Mouse (Mus musculus) embryonic facial prominence, embryonic 11.5 days (tissue): ENCODE results near the gene Rnf26. TPM values are rescaled to one million over a fixed set of nuclear protein-coding genes. Genes with fewer than 3 reads are reported as not detected.
A peak's percentile ranks its signal among the peaks of the same experiment; 100 is the strongest.

ENCODE experiments used
- ATAC-seq: fragments of 200-750 bp; cut with Nextera tagmentation; replicated peaks from 2 replicates; pipeline ENCODE4 v1.8.0; 2017; ENCODE audit warnings: low read depth; ENCODE audit not compliant: insufficient number of reproducible peaks, low FRiP score, low TSS enrichment
- DNase-seq: peaks from one replicate; pipeline ENCODE4 v3.0.0-alpha.2; 2015; ENCODE audit warnings: low spot score
- H3K27ac ChIP-seq: fragments of 300-500 bp; sonication (generic); replicated peaks from 2 replicates; pipeline ENCODE4 v1.5.1; 2014; ENCODE audit warnings: mild to moderate bottlenecking, low read depth, low read length, control low read depth
- H3K27me3 ChIP-seq: fragments of 300-500 bp; sonication (generic); 2 replicates; pipeline ENCODE4 v1.6.1; 2014; ENCODE audit warnings: mild to moderate bottlenecking, low read length, moderate library complexity, mixed read lengths; ENCODE audit not compliant: control insufficient read depth, insufficient read depth
- H3K36me3 ChIP-seq: fragments of 300-500 bp; sonication (generic); replicated peaks from 2 replicates; pipeline ENCODE4 v1.6.1; 2014; ENCODE audit warnings: low read depth, mild to moderate bottlenecking, low read length, moderate library complexity, mixed read lengths; ENCODE audit not compliant: control insufficient read depth, insufficient read depth
- H3K4me1 ChIP-seq: fragments of 300-500 bp; sonication (generic); 2 replicates; pipeline ENCODE4 v1.6.1; 2014; ENCODE audit warnings: low read length, mixed read lengths; ENCODE audit not compliant: control insufficient read depth, insufficient read depth
- H3K4me2 ChIP-seq: fragments of 300-500 bp; sonication (generic); 2 replicates; pipeline ENCODE4 v1.6.1; 2014; ENCODE audit warnings: low read depth, mild to moderate bottlenecking, control low read depth, low read length, moderate library complexity
- H3K4me3 ChIP-seq: fragments of 300-500 bp; sonication (generic); 2 replicates; pipeline ENCODE4 v1.5.1; 2014; ENCODE audit warnings: low read depth, low read length, control low read depth
- H3K9ac ChIP-seq: fragments of 300-500 bp; sonication (generic); replicated peaks from 2 replicates; pipeline ENCODE4 v1.6.1; 2014; ENCODE audit warnings: mild to moderate bottlenecking, control low read depth, low read length
- H3K9me3 ChIP-seq: fragments of 300-500 bp; sonication (generic); replicated peaks from 2 replicates; pipeline ENCODE4 v1.6.1; 2016; ENCODE audit warnings: mild to moderate bottlenecking, low read length, inconsistent platforms, mixed read lengths; ENCODE audit not compliant: control insufficient read depth
- WGBS: fragments of 180-500 bp; shearing (Covaris S2); extraction: QIAGEN DNeasy Blood & Tissue Kit; methylation state at CpG from one replicate; pipeline ENCODE4 v1.1.7; 2014; 5-methylcytosine and 5-hydroxymethylcytosine counted together
- polyA plus RNA-seq: library from polyadenylated mRNA; unstranded; fragments of >200 nt; fragmentation: Nextera tagmentation; extraction: Ambion mirVana; gene quantifications from 2 replicates; pipeline ENCODE4 v1.2.1, GENCODE M21; 2014

Rnf26 gene
- polyA plus RNA-seq, 1 experiment from 2014 or later: 59.5 TPM

DNA sequence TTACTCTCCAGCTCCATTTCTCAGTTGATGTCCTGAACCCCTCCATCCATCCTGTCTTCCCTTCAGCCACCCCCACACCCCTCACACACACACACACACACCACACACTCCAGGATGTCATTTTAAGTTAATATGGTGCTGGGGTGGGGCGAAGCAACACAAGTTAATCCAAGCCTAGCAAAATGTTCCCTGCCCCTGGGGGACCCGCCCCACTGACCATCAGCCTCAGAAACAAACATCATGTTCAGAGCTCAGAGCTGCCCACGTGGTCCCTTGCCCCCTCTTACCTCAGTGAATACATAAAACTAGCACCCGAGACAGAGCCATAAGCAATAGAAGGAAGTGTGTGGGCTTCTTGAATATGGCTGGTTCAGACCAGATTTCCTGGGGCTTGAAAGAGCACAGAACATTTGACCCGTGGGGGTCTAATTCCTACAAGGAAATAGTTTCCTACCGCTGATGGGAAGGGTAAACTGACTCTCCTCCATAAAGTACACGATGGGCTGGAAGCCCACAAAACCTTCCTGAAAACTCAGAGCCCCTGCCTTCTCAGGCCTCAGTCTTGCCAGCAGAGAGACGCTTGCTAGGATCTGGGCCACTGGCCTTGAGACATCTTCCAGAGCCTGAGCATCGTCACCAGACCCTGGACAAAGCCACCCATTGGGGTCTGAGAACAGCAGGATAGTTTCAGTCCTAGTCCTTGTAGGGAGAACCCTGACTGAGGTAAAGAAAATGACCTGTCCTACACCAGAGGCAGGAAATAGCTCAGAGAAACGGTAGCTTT, 33.1 kb downstream of the Rnf26 start:
- H3K36me3 ChIP-seq: no peaks in the 10 kb centered on the region
- H3K9me3 ChIP-seq: no peaks in the 10 kb centered on the region
- H3K27ac ChIP-seq: no peak overlapping the region
- DNase-seq: no peak
- H3K4me2 ChIP-seq: no peak overlapping the region
- H3K27me3 ChIP-seq: no peaks in the 10 kb centered on the region
- H3K9ac ChIP-seq: no peak overlapping the region
- H3K4me3 ChIP-seq: no peak overlapping the region
- H3K4me1 ChIP-seq: no peaks in the 10 kb centered on the region; the same call in 1 of the 2 replicates
- WGBS: 69% methylated on average over 10 of the region's 10 CpGs
- no peak for ATAC-seq

- ATAC-seq: no peak
Observed at GRCm38 (mm10) chr9:44078955-44079756, 34.2 kb downstream of the Rnf26 start.

DNA sequence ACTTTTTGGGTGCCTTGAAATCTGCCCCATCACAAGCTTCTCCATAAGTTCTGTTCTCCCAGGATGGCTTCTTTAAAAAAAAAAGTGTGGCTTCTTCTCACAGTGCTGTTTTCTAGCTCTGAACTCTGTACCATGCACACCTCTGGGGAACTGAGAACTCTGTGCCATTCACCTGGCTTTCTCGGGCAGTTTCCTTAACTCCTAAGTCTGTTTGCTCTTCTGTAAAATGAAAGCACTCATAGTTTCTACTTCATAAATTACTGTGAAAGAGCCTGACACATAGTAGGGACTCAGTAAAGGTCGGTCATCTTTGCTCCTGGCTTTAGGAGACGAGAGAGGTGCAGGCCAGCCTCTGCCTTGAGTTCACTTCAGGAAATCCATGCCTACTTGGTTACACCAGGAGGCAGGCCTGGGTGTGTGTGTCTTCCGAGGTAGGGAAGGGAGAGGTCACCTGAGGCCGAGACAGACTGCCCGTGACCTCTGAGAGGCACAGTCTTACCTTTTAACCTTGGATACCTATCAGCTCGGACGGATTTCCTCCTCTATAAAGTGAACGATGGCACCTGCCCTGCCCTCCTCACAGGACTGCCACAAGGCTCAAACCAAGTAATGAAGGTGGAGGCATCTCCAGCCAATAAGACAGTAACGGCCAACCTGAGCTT, 35.0 kb downstream of the Rnf26 start:
- Histone ChIP-seq H3K4me1 (no peaks in the 10 kb centered on the region), H3K27me3 (no peaks in the 10 kb centered on the region), H3K4me3 (no peak overlapping the region), H3K9me3 (no peaks in the 10 kb centered on the region), H3K9ac (no peak overlapping the region), H3K36me3 (no peaks in the 10 kb centered on the region), H3K27ac (no peak overlapping the region), H3K4me2 (no peak overlapping the region)
- ATAC-seq: no peak
- no peak for DNase-seq
- 74% methylated on average over 10 of the region's 10 CpGs for WGBS

More at GRCm38 (mm10) chr9:44078955-44079756, 34.2 kb downstream of the Rnf26 start:
- H3K27me3 ChIP-seq: no peaks in the 10 kb centered on the region
- no peaks in the 10 kb centered on the region for H3K9me3 ChIP-seq
- no peaks in the 10 kb centered on the region for H3K36me3 ChIP-seq
- no peak for DNase-seq
- H3K4me3 ChIP-seq: no peak overlapping the region
- H3K9ac ChIP-seq: no peak overlapping the region
- no peak overlapping the region for H3K4me2 ChIP-seq
- H3K4me1 ChIP-seq: no peaks in the 10 kb centered on the region; the same call in 1 of the 2 replicates
- H3K27ac ChIP-seq: no peak overlapping the region
- 42% methylated on average over 16 of the region's 16 CpGs for WGBS

DNA sequence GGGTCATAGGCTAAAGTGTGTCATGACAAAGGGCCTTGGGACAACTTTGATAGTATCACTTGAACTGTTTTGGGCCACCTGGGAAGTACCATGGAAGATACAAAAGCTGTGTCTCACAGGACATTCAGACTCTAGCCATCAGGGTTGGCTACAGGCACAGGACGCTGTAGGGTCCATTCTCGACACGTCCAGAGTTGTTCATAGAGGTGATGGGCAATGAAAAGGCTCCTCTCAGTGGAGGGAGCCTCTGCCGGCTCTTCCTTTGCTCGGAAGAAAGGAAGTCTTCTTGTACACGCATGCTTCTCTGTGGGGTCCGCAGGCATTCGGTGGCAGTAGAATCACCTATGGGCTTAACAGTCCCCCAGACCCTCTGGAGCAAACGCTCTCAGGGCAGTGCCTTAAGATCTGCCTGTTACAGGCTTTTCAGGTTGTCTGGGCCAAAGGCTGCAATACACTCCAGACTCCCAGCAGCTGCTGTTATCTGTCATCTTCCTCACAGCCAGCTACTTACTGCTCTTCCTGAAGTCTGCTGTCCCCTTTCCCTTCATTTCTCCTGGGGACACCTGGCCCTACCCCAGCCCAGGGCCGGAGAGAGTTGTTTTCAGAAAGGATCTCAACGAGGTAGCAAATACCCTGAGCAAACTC, 35.9 kb downstream of the Rnf26 start:
- H3K4me3 ChIP-seq: no peak overlapping the region
- H3K9me3 ChIP-seq: no peaks in the 10 kb centered on the region
- ATAC-seq (no peak), DNase-seq (no peak)
- no peaks in the 10 kb centered on the region for H3K36me3 ChIP-seq
- no peaks in the 10 kb centered on the region for H3K27me3 ChIP-seq
- H3K27ac ChIP-seq: no peak overlapping the region
- H3K4me1 ChIP-seq: 0 out of 2 replicates have a peak, but pooled peaks cover 2% of the 10 kb centered on the region
- 84% methylated on average over 11 of the region's 11 CpGs for WGBS
- H3K4me2 ChIP-seq: no peak overlapping the region
- no peak overlapping the region for H3K9ac ChIP-seq

DNA sequence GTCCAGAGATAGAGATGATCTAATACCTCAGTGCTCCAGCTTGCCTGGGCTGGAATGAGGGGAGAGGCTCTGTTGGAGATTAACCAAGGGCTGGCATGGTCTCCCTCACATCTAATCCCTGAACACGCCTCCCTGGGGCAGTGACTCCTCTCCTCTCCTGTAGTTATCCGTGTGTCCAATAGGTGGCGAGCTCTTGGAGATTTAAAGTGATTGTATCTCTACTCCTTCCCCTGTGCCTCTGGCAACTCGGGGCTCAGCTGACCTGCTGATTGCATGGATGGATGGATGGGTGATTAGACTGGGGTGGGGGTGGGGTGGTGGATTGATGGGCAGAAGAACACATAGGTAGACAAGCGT, 36.6 kb downstream of the Rnf26 start:
- Histone ChIP-seq H3K4me1 (0 out of 2 replicates have a peak, but pooled peaks cover 5% of the 10 kb centered on the region), H3K27ac (no peak overlapping the region), H3K9ac (no peak overlapping the region), H3K4me2 (no peak overlapping the region), H3K27me3 (no peaks in the 10 kb centered on the region), H3K9me3 (no peaks in the 10 kb centered on the region), H3K36me3 (no peaks in the 10 kb centered on the region), H3K4me3 (no peak overlapping the region)
- ATAC-seq (no peak), DNase-seq (peak; percentile 77)
- WGBS: 10% methylated on average over 5 of the region's 5 CpGs

DNA sequence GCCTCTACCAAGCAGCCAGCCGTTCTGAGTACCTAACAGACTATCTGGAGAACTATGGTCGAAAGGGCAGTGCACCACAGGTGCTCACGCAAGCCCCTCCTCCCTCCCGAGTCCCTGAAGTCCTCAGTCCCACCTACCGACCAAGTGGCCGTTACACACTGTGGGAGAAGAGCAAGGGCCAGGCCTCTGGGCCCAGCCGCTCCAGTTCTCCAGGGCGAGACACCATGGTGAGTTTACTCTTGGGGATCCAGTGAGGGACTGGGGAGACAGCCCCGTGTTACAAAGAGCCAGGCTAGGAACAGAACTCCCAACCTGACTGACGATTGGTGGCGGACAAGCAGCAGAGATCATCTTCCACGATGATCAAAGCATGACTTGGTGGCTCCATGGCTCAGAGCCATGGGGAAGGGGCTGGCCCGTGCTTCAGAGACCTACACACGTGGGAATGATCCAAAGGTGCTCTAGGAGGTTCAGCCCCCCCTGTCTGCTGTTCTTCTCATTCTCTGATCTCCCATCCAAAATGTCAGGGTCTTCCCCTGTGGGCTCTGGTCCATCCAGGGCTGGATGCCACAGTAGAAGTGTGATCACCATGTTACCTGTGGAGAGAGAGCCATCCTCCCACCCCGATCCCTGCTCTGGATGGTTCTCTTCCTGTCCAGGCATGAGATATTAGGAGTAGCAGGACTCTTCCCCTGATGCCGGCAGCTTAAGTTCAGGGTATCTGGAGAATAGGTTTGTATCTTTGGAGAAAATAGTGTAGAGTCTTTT, 37.1 kb downstream of the Rnf26 start:
- WGBS: 65% methylated on average over 16 of the region's 16 CpGs
- no peak overlapping the region for H3K27ac ChIP-seq
- no peak overlapping the region for H3K9ac ChIP-seq
- DNase-seq (no peak), ATAC-seq (no peak)
- H3K36me3 ChIP-seq: no peaks in the 10 kb centered on the region
- no peaks in the 10 kb centered on the region for H3K9me3 ChIP-seq
- no peak overlapping the region for H3K4me2 ChIP-seq
- 0 out of 2 replicates have a peak, but pooled peaks cover 6% of the 10 kb centered on the region for H3K4me1 ChIP-seq
- H3K4me3 ChIP-seq: no peak overlapping the region
- H3K27me3 ChIP-seq: no peaks in the 10 kb centered on the region

DNA sequence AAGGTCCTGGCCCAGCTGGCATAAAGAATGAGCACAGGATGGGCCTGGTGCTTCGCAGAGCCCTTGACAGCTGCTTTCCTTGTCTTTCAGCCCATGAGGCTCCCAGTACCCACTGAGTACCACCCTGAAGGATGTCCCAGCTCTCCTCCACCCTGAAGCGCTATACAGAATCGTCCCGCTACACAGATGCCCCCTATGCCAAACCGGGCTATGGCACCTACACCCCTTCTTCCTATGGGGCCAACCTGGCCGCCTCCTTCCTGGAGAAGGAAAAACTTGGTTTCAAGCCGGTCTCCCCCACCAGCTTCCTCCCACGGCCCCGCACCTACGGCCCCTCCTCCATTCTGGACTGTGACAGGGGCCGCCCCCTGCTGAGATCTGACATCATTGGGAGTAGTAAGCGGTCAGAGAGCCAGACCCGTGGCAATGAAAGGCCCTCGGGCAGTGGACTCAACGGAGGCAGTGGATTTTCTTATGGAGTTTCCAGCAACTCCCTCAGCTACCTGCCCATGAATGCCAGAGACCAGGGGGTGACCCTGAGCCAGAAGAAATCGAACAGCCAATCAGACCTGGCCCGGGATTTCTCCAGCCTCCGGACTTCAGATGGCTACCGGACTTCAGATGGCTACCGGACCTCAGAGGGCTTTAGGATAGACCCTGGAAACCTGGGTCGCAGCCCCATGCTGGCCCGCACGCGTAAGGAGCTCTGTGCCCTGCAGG, 37.9 kb downstream of the Rnf26 start:
- DNase-seq (no peak), ATAC-seq (no peak)
- Histone ChIP-seq H3K4me3 (no peak overlapping the region), H3K27me3 (no peaks in the 10 kb centered on the region), H3K9ac (no peak overlapping the region), H3K36me3 (no peaks in the 10 kb centered on the region), H3K4me2 (no peak overlapping the region), H3K9me3 (no peaks in the 10 kb centered on the region), H3K27ac (no peak overlapping the region), H3K4me1 (peaks cover 10% of the 10 kb centered on the region; the same call in 1 of the 2 replicates)
- WGBS: 70% methylated on average over 24 of the region's 24 CpGs
